Mouse (Mus musculus): ENCODE data around the gene Pou2f1. TPM values are rescaled to one million over a fixed set of nuclear protein-coding genes. Genes with fewer than 3 reads are reported as not detected.

Gene Pou2f1
- polyA plus RNA-seq, 1 experiment from 2014 or later: 25.9 TPM

DNA sequence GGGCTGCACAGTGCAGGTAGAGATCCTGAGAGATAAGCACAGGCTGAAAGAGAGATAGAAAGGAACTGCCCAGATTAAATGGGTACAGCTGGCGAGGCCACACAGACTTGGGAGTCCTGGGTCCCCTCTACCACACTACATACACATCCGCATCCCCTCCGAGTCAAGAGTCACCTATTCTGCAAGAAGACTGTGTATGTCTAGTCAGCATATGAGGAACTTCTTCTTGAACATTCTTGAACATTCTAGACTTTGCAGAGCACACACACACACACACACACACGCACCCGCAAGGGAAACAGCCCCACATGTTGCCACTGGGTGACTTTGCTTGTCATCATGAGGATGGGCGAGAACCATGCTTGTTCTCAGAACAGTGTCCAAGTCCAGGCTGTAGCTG is 173.9 kb downstream of the Pou2f1 start:
- H3K4me1 ChIP-seq: no peaks in the 10 kb centered on the region
- no peaks in the 10 kb centered on the region for H3K36me3 ChIP-seq (ENCODE audit: poor library complexity, severe bottlenecking)
- WGBS: 89% methylated on average over 6 of the region's 6 CpGs
- no peak overlapping the region for H3K4me2 ChIP-seq
- no peak overlapping the region for H3K27ac ChIP-seq
- H3K9ac ChIP-seq: no peak overlapping the region
- H3K9me3 ChIP-seq (replicated peaks): no peaks in the 10 kb centered on the region
- H3K27me3 ChIP-seq: peaks cover 21% of the 10 kb centered on the region
- H3K4me3 ChIP-seq: no peak overlapping the region
- ATAC-seq: no peak

DNA sequence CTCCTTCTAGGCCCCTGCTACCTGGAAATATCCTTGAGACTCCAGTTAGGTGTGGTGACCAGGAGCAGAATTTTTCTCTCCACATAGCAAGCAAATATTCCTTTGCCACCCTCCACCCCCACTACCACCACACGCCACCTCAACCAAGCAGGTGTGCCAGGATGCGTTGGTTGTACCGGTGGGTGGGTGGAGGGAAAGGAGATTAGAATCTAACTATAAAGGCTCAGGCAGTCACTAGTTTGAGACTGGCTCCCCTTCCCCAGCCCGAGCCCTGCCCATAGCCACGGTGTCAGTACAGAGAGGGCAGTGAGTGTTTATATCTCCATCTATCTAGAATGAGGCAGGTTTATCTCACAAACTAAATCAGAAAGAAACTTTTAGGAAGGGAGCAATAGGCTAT is 174.3 kb downstream of the Pou2f1 start:
- WGBS: 87% methylated on average over 5 of the region's 5 CpGs
- no peak for ATAC-seq

DNA sequence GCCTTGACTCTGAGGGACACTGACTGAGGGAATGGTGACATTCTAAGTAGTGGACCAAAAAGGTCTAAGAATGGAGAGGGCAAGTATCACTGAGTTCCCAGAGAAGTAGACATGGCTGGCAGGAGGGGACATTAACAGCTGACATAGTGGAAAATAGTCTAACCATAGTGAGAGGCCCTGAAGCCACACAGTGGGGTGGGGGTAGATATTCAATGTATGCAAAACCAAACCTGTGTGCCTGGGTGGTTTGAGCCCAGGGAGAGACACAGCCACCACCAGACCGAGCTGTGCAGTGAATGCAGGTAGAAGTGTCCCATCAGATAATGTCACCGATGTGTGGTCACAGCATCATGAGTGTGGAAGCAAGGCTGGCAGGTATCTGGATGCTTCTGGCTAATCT is 180.4 kb downstream of the Pou2f1 start:
- no peak overlapping the region for H3K9ac ChIP-seq
- 100% methylated on average over 2 of the region's 2 CpGs for WGBS
- H3K4me3 ChIP-seq: no peak overlapping the region
- no peaks in the 10 kb centered on the region for H3K36me3 ChIP-seq (ENCODE audit: poor library complexity, severe bottlenecking)
- ATAC-seq: no peak
- H3K4me2 ChIP-seq: no peak overlapping the region
- peaks cover 6% of the 10 kb centered on the region; the same call in 1 of the 2 replicates for H3K4me1 ChIP-seq
- H3K27me3 ChIP-seq: peaks cover 59% of the 10 kb centered on the region
- H3K27ac ChIP-seq: no peak overlapping the region
- no peaks in the 10 kb centered on the region for H3K9me3 ChIP-seq (replicated peaks)

More for the DNA sequence above, 174.3 kb downstream of the Pou2f1 start:
- H3K9ac ChIP-seq: no peak overlapping the region
- H3K4me1 ChIP-seq: no peaks in the 10 kb centered on the region
- H3K4me2 ChIP-seq: no peak overlapping the region
- H3K27me3 ChIP-seq: peaks cover 20% of the 10 kb centered on the region
- H3K27ac ChIP-seq: no peak overlapping the region
- no peak overlapping the region for H3K4me3 ChIP-seq
- H3K36me3 ChIP-seq (ENCODE audit: poor library complexity, severe bottlenecking): no peaks in the 10 kb centered on the region
- no peaks in the 10 kb centered on the region for H3K9me3 ChIP-seq (replicated peaks)

- no peak overlapping the region for H3K9ac ChIP-seq
- WGBS: 75% methylated on average over 4 of the region's 4 CpGs
- no peak for ATAC-seq
- peaks cover 19% of the 10 kb centered on the region for H3K4me1 ChIP-seq
- H3K9me3 ChIP-seq (replicated peaks): no peaks in the 10 kb centered on the region
- H3K36me3 ChIP-seq (ENCODE audit: poor library complexity, severe bottlenecking): no peaks in the 10 kb centered on the region
- H3K4me3 ChIP-seq: no peak overlapping the region
- H3K4me2 ChIP-seq: no peak overlapping the region
- H3K27ac ChIP-seq: no peak overlapping the region
- H3K27me3 ChIP-seq: peaks cover 81% of the 10 kb centered on the region
These were observed 183.3 kb downstream of the Pou2f1 start for GRCm38 (mm10) chr1:165819147-165819546.

GRCm38 (mm10) chr1:165818145-165818860 is 184.2 kb downstream of the Pou2f1 start:
- no peak overlapping the region for H3K9ac ChIP-seq
- peaks cover 83% of the 10 kb centered on the region for H3K27me3 ChIP-seq
- H3K4me1 ChIP-seq: peaks cover 28% of the 10 kb centered on the region
- WGBS: 37% methylated on average over 8 of the region's 8 CpGs
- H3K4me3 ChIP-seq: no peak overlapping the region
- no peak overlapping the region for H3K4me2 ChIP-seq
- no peaks in the 10 kb centered on the region for H3K36me3 ChIP-seq (ENCODE audit: poor library complexity, severe bottlenecking)
- no peaks in the 10 kb centered on the region for H3K9me3 ChIP-seq (replicated peaks)
- H3K27ac ChIP-seq: no peak overlapping the region
- no peak for ATAC-seq

GRCm38 (mm10) chr1:165817264-165817663 is 185.2 kb downstream of the Pou2f1 start:
- H3K4me1 ChIP-seq: peaks cover 32% of the 10 kb centered on the region
- H3K9ac ChIP-seq: no peak overlapping the region
- H3K36me3 ChIP-seq (ENCODE audit: poor library complexity, severe bottlenecking): no peaks in the 10 kb centered on the region
- no peaks in the 10 kb centered on the region for H3K9me3 ChIP-seq (replicated peaks)
- H3K27ac ChIP-seq: no peak overlapping the region
- H3K27me3 ChIP-seq: peaks cover 90% of the 10 kb centered on the region
- WGBS: 52% methylated on average over 9 of the region's 9 CpGs
- no peak overlapping the region for H3K4me3 ChIP-seq
- ATAC-seq: no peak
- no peak overlapping the region for H3K4me2 ChIP-seq

DNA sequence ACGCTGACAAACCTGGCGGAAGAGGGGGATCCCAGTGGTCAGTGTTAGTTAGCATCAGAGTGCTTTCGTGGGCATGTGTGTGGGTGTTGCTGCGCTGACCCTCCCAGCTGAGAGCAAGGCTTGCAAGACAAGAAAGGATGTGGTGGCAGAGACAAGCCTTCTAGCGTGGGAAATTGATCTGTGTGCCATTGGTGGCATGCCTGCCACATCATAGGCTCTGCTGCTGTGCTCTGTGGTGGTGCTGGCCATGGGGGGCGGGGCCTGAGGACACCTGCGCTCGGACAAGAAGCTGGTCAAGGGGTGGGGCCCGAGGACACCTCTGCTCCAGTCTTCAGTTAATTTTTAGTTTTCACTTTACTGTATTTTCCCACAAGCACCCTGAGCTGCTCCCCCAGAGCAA is 186.1 kb downstream of the Pou2f1 start:
- no peak overlapping the region for H3K4me2 ChIP-seq
- no peak for ATAC-seq
- H3K27me3 ChIP-seq: peaks cover 90% of the 10 kb centered on the region
- H3K4me1 ChIP-seq: peaks cover 32% of the 10 kb centered on the region
- H3K36me3 ChIP-seq (ENCODE audit: poor library complexity, severe bottlenecking): no peaks in the 10 kb centered on the region
- 86% methylated on average over 9 of the region's 9 CpGs for WGBS
- no peaks in the 10 kb centered on the region for H3K9me3 ChIP-seq (replicated peaks)
- no peak overlapping the region for H3K4me3 ChIP-seq
- no peak overlapping the region for H3K9ac ChIP-seq
- no peak overlapping the region for H3K27ac ChIP-seq

Other genes with a start within 250 kb of the Pou2f1 start
- gene Creg1, start 238.9 kb downstream of the Pou2f1 start, polyA plus RNA-seq (2015; fragmentation: Nextera tagmentation; extraction: Ambion mirVana): 21.2 and 21.5 TPM in 2 replicates
- gene Cd247, start 214.0 kb downstream of the Pou2f1 start, polyA plus RNA-seq (2015; fragmentation: Nextera tagmentation; extraction: Ambion mirVana): 0.63 and 2.2 TPM in 2 replicates
- 0.68 and 0.80 TPM in 2 replicates for gene Dusp27, start 125.2 kb upstream of the Pou2f1 start, polyA plus RNA-seq (2015; fragmentation: Nextera tagmentation; extraction: Ambion mirVana)
- not detected in 2 replicates for gene Gpa33, start 127.6 kb upstream of the Pou2f1 start, polyA plus RNA-seq (2015; fragmentation: Nextera tagmentation; extraction: Ambion mirVana)
- not detected in 2 replicates for gene Mael, start 236.1 kb upstream of the Pou2f1 start, polyA plus RNA-seq (2015; fragmentation: Nextera tagmentation; extraction: Ambion mirVana)

All from forebrain, embryonic 13.5 days (tissue).